Mouse (Mus musculus) embryonic facial prominence, embryonic 14.5 days (tissue): ENCODE measurements at regions not wholly inside any gene's neighbourhood (a gene's known extent, or its start where the extent isn't known, plus 50 kb on each side); places are given as distances from the start of the nearest gene placed in this dataset.

Experiments used
- ATAC-seq: fragments of 200-750 bp; cut with Nextera tagmentation; 2 replicates; pipeline ENCODE4 v1.8.0; 2017; ENCODE audit warnings: low read depth, moderate number of reproducible peaks, moderate TSS enrichment
- DNase-seq: peaks from one replicate; pipeline ENCODE4 v3.0.0-alpha.2; 2015; ENCODE audit warnings: low spot score
- H3K27ac ChIP-seq: fragments of 300-500 bp; sonication (generic); replicated peaks from 2 replicates; pipeline ENCODE4 v1.5.1; 2014; ENCODE audit warnings: low read depth, mild to moderate bottlenecking, low read length, moderate library complexity
- H3K27me3 ChIP-seq: fragments of 300-500 bp; sonication (generic); replicated peaks from 2 replicates; pipeline ENCODE4 v1.6.1; 2014; ENCODE audit warnings: low read length; ENCODE audit not compliant: control insufficient read depth, insufficient read depth
- H3K36me3 ChIP-seq: fragments of 300-500 bp; sonication (generic); 2 replicates; pipeline ENCODE4 v1.6.1; 2014; ENCODE audit warnings: low read length, mixed read lengths; ENCODE audit not compliant: control insufficient read depth, insufficient read depth
- H3K4me1 ChIP-seq: fragments of 300-500 bp; sonication (generic); 2 replicates; pipeline ENCODE4 v1.6.1; 2014; ENCODE audit warnings: antibody characterized with exemption, low read length; ENCODE audit not compliant: control insufficient read depth, insufficient read depth
- H3K4me2 ChIP-seq: fragments of 300-500 bp; sonication (generic); 2 replicates; pipeline ENCODE4 v1.6.1; 2014; ENCODE audit warnings: low read depth, mild to moderate bottlenecking, low read length, moderate library complexity, mixed read lengths
- H3K4me3 ChIP-seq: fragments of 300-500 bp; sonication (generic); 2 replicates; pipeline ENCODE4 v1.5.1; 2014; ENCODE audit warnings: low read depth, mild to moderate bottlenecking, low read length
- H3K9ac ChIP-seq: fragments of 300-500 bp; sonication (generic); 2 replicates; pipeline ENCODE4 v1.6.1; 2014; ENCODE audit warnings: low read depth, mild to moderate bottlenecking, low read length, moderate library complexity, mixed read lengths
- H3K9me3 ChIP-seq: fragments of 300-500 bp; sonication (generic); 2 replicates; pipeline ENCODE4 v1.6.1; 2016; ENCODE audit warnings: low read length; ENCODE audit not compliant: control insufficient read depth
- WGBS: fragments of 180-500 bp; shearing (Covaris S2); extraction: QIAGEN DNeasy Blood & Tissue Kit; methylation state at CpG from one replicate; pipeline ENCODE4 v1.1.7; 2014; 5-methylcytosine and 5-hydroxymethylcytosine counted together

- Histone ChIP-seq H3K9ac (no peak overlapping the region), H3K36me3 (no peaks in the 10 kb centered on the region), H3K9me3 (no peaks in the 10 kb centered on the region), H3K4me2 (no peak overlapping the region), H3K4me1 (no peaks in the 10 kb centered on the region), H3K4me3 (no peak overlapping the region), H3K27ac (no peak overlapping the region), H3K27me3 (no peaks in the 10 kb centered on the region)
- DNase-seq (no peak), ATAC-seq (no peak)
- WGBS: 72% methylated on average over 8 of the region's 8 CpGs
Observed at GRCm38 (mm10) chr12:7698324-7698944, 279.0 kb upstream of the Apob start.

GRCm38 (mm10) chr12:7709102-7709501 is 268.3 kb upstream of the Apob start:
- H3K27ac ChIP-seq: no peak overlapping the region
- no peaks in the 10 kb centered on the region for H3K36me3 ChIP-seq
- no peaks in the 10 kb centered on the region for H3K4me1 ChIP-seq
- whole genome bisulfite sequencing: 61% methylated on average over 5 of the region's 5 CpGs
- H3K9ac ChIP-seq: no peak overlapping the region
- no peaks in the 10 kb centered on the region for H3K27me3 ChIP-seq
- H3K4me2 ChIP-seq: no peak overlapping the region
- H3K4me3 ChIP-seq: no peak overlapping the region
- DNase-seq (no peak), ATAC-seq (no peak)
- H3K9me3 ChIP-seq: no peaks in the 10 kb centered on the region

GRCm38 (mm10) chr12:7709872-7710271 is 267.6 kb upstream of the Apob start:
- no peak overlapping the region for H3K4me2 ChIP-seq
- H3K27ac ChIP-seq: no peak overlapping the region
- H3K36me3 ChIP-seq: no peaks in the 10 kb centered on the region
- H3K4me1 ChIP-seq: no peaks in the 10 kb centered on the region
- DNase-seq (no peak), ATAC-seq (no peak)
- WGBS: 70% methylated on average over 2 of the region's 2 CpGs
- H3K27me3 ChIP-seq: no peaks in the 10 kb centered on the region
- H3K9me3 ChIP-seq: no peaks in the 10 kb centered on the region
- H3K9ac ChIP-seq: no peak overlapping the region
- H3K4me3 ChIP-seq: no peak overlapping the region

GRCm38 (mm10) chr12:7715091-7715490 is 262.4 kb upstream of the Apob start:
- no peaks in the 10 kb centered on the region for H3K9me3 ChIP-seq

GRCm38 (mm10) chr12:7718556-7718955 is 258.9 kb upstream of the Apob start:
- no peak overlapping the region for H3K4me3 ChIP-seq
- H3K9ac ChIP-seq: no peak overlapping the region
- H3K27ac ChIP-seq: no peak overlapping the region
- no peaks in the 10 kb centered on the region for H3K9me3 ChIP-seq
- H3K36me3 ChIP-seq: no peaks in the 10 kb centered on the region
- H3K4me2 ChIP-seq: no peak overlapping the region
- DNase-seq (no peak), ATAC-seq (no peak; the same call in 1 of the 2 replicates)
- no peaks in the 10 kb centered on the region for H3K4me1 ChIP-seq
- WGBS: 71% methylated on average over 2 of the region's 2 CpGs
- H3K27me3 ChIP-seq: no peaks in the 10 kb centered on the region

More at GRCm38 (mm10) chr12:7715091-7715490, 262.4 kb upstream of the Apob start:
- WGBS: 89% methylated on average over 4 of the region's 4 CpGs
- Histone ChIP-seq H3K4me1 (no peaks in the 10 kb centered on the region), H3K27me3 (no peaks in the 10 kb centered on the region), H3K4me2 (no peak overlapping the region), H3K36me3 (no peaks in the 10 kb centered on the region), H3K4me3 (no peak overlapping the region), H3K27ac (no peak overlapping the region), H3K9ac (no peak overlapping the region)
- DNase-seq: no peak
- ATAC-seq: no peak

- DNase-seq: peak; percentile 19
- ATAC-seq: no peak
- WGBS: 62% methylated on average over 4 of the region's 4 CpGs
Observed at GRCm38 (mm10) chr12:7719080-7719479, 258.4 kb upstream of the Apob start.

GRCm38 (mm10) chr12:7724992-7725391 is 252.5 kb upstream of the Apob start:
- no peaks in the 10 kb centered on the region for H3K9me3 ChIP-seq
- no peak overlapping the region for H3K27ac ChIP-seq
- no peaks in the 10 kb centered on the region for H3K27me3 ChIP-seq

More at GRCm38 (mm10) chr12:7719080-7719479, 258.4 kb upstream of the Apob start:
- no peak overlapping the region for H3K9ac ChIP-seq
- no peaks in the 10 kb centered on the region for H3K4me1 ChIP-seq
- no peak overlapping the region for H3K4me2 ChIP-seq
- H3K27me3 ChIP-seq: no peaks in the 10 kb centered on the region
- no peak overlapping the region for H3K27ac ChIP-seq
- H3K4me3 ChIP-seq: no peak overlapping the region
- no peaks in the 10 kb centered on the region for H3K9me3 ChIP-seq
- no peaks in the 10 kb centered on the region for H3K36me3 ChIP-seq

GRCm38 (mm10) chr12:7738020-7738419 is 239.4 kb upstream of the Apob start:
- 87% methylated on average over 2 of the region's 2 CpGs for WGBS
- no peak for DNase-seq
- H3K4me3 ChIP-seq: no peak overlapping the region

More at GRCm38 (mm10) chr12:7724992-7725391, 252.5 kb upstream of the Apob start:
- Histone ChIP-seq H3K4me2 (no peak overlapping the region), H3K4me1 (no peaks in the 10 kb centered on the region), H3K4me3 (no peak overlapping the region), H3K36me3 (no peaks in the 10 kb centered on the region), H3K9ac (no peak overlapping the region)
- DNase-seq: no peak
- WGBS: 78% methylated on average over 3 of the region's 3 CpGs
- no peak for ATAC-seq

GRCm38 (mm10) chr12:7738629-7739351 is 238.7 kb upstream of the Apob start:
- no peak overlapping the region for H3K27ac ChIP-seq
- whole genome bisulfite sequencing: 65% methylated on average over 3 of the region's 3 CpGs
- H3K4me2 ChIP-seq: no peak overlapping the region
- no peak for DNase-seq
- H3K9me3 ChIP-seq: no peaks in the 10 kb centered on the region
- H3K4me1 ChIP-seq: no peaks in the 10 kb centered on the region
- H3K4me3 ChIP-seq: no peak overlapping the region
- H3K9ac ChIP-seq: no peak overlapping the region
- no peaks in the 10 kb centered on the region for H3K36me3 ChIP-seq
- ATAC-seq: no peak
- no peaks in the 10 kb centered on the region for H3K27me3 ChIP-seq

More at GRCm38 (mm10) chr12:7738020-7738419, 239.4 kb upstream of the Apob start:
- no peak overlapping the region for H3K4me2 ChIP-seq
- H3K4me1 ChIP-seq: no peaks in the 10 kb centered on the region
- no peak overlapping the region for H3K9ac ChIP-seq
- no peaks in the 10 kb centered on the region for H3K36me3 ChIP-seq
- no peak overlapping the region for H3K27ac ChIP-seq
- no peaks in the 10 kb centered on the region for H3K27me3 ChIP-seq
- ATAC-seq: no peak
- H3K9me3 ChIP-seq: no peaks in the 10 kb centered on the region
